In genomic region chr10:73984057-73984456, GRCm38 (mm10) we compare ENCODE assay signal across 28 mouse cellular contexts.
"Had no signal": no experiment of that assay in that cellular context is flagged by ENCODE, and none has a peak within 500 bp of the region (broad histone marks: within the 10 kb centered on the region; RNA-seq: fewer than 3 reads in every experiment).

No protein-coding gene starts in this region.

- H3K27me3 ChIP-seq: embryonic facial prominence, embryonic 12.5 days; embryonic facial prominence, embryonic 13.5 days; embryonic facial prominence, embryonic 15.5 days; forebrain, embryonic 12.5 days; forebrain, embryonic 13.5 days; forebrain, embryonic 15.5 days had no signal

- H3K9me3 ChIP-seq: embryonic facial prominence, embryonic 10.5 days; embryonic facial prominence, embryonic 12.5 days; embryonic facial prominence, embryonic 13.5 days; embryonic facial prominence, embryonic 15.5 days; forebrain, embryonic 10.5 days; forebrain, embryonic 12.5 days; forebrain, embryonic 13.5 days; forebrain, embryonic 15.5 days had no signal

- ATAC-seq: forebrain, embryonic 13.5 days; forebrain, embryonic 14.5 days; forebrain, embryonic 15.5 days; forebrain, embryonic 16.5 days; forebrain, postnatal 0 days had no signal

- H3K4me3 ChIP-seq: embryonic facial prominence, embryonic 10.5 days; embryonic facial prominence, embryonic 12.5 days; embryonic facial prominence, embryonic 13.5 days; embryonic facial prominence, embryonic 15.5 days; erythroblast, embryonic 14.5 days; forebrain, embryonic 10.5 days; forebrain, embryonic 12.5 days; forebrain, embryonic 13.5 days; forebrain, embryonic 15.5 days; gastrocnemius, adult 2 months had no signal

- H3K27ac ChIP-seq: embryonic facial prominence, embryonic 10.5 days; embryonic facial prominence, embryonic 12.5 days; embryonic facial prominence, embryonic 13.5 days; embryonic facial prominence, embryonic 15.5 days; forebrain, embryonic 10.5 days; forebrain, embryonic 12.5 days; forebrain, embryonic 13.5 days; forebrain, embryonic 15.5 days; gastrocnemius, adult 2 months had no signal

- H3K9ac ChIP-seq: embryonic facial prominence, embryonic 12.5 days; embryonic facial prominence, embryonic 13.5 days; embryonic facial prominence, embryonic 15.5 days; forebrain, embryonic 12.5 days; forebrain, embryonic 13.5 days; forebrain, embryonic 15.5 days; forebrain, postnatal 0 days had no signal

- H3K4me1 ChIP-seq: embryonic facial prominence, embryonic 10.5 days; embryonic facial prominence, embryonic 12.5 days; embryonic facial prominence, embryonic 13.5 days; embryonic facial prominence, embryonic 15.5 days; forebrain, embryonic 10.5 days; forebrain, embryonic 12.5 days; forebrain, embryonic 13.5 days; forebrain, embryonic 15.5 days had no signal

- DNase-seq: cerebellum, adult 18-20 months; cerebellum, adult 2 months; cerebellum, adult 8-10 months; cerebellum, adult 9-10 months; cerebellum, adult 9-11 months; cerebellum, postnatal 10 days; cerebellum, postnatal 14 days; cerebellum, postnatal 25 days; cerebellum, postnatal 36 days; embryo, embryonic 11 days; forebrain, postnatal 0 days; gastrocnemius, adult 2 months; gastrocnemius, postnatal 10 days; gastrocnemius, postnatal 14 days; gastrocnemius, postnatal 25 days; gastrocnemius, postnatal 36 days; heart, adult 11 months had no signal

- H3K4me2 ChIP-seq: embryonic facial prominence, embryonic 12.5 days; embryonic facial prominence, embryonic 13.5 days; embryonic facial prominence, embryonic 15.5 days; forebrain, embryonic 12.5 days; forebrain, embryonic 13.5 days; forebrain, embryonic 15.5 days had no signal

- H3K36me3 ChIP-seq: embryonic facial prominence, embryonic 10.5 days; embryonic facial prominence, embryonic 12.5 days; embryonic facial prominence, embryonic 13.5 days; embryonic facial prominence, embryonic 15.5 days; forebrain, embryonic 10.5 days; forebrain, embryonic 12.5 days; forebrain, embryonic 15.5 days had no signal
